Mouse (Mus musculus): ENCODE results near the gene Lemd2.

Gene Lemd2

GRCm38 (mm10) chr17:27187059-27187458 lies 17.2 kb downstream of the Lemd2 start:
- no peak for DNase-seq (ENCODE audit: low spot score)

GRCm38 (mm10) chr17:27186068-27186467 lies 18.2 kb downstream of the Lemd2 start:
- no peak for DNase-seq (ENCODE audit: low spot score)

GRCm38 (mm10) chr17:27183667-27184292 lies 20.5 kb downstream of the Lemd2 start:
- no peak for DNase-seq (ENCODE audit: low spot score)

- no peak for DNase-seq (ENCODE audit: low spot score)
Observed at GRCm38 (mm10) chr17:27182401-27182800, 21.9 kb downstream of the Lemd2 start.

- no peak for DNase-seq (ENCODE audit: low spot score)
Observed at GRCm38 (mm10) chr17:27181666-27182065, 22.6 kb downstream of the Lemd2 start.

GRCm38 (mm10) chr17:27179681-27180280 lies 24.5 kb downstream of the Lemd2 start:
- no peak for DNase-seq (ENCODE audit: low spot score)

- DNase-seq (ENCODE audit: low spot score) = no peak
Observed at GRCm38 (mm10) chr17:27178427-27179177, 25.7 kb downstream of the Lemd2 start.

GRCm38 (mm10) chr17:27178019-27178418 lies 26.2 kb downstream of the Lemd2 start:
- DNase-seq (ENCODE audit: low spot score) = no peak

- no peak for DNase-seq (ENCODE audit: low spot score)
Observed at GRCm38 (mm10) chr17:27176754-27177153, 27.5 kb downstream of the Lemd2 start.

- no peak for DNase-seq (ENCODE audit: low spot score)
Observed at GRCm38 (mm10) chr17:27176287-27176686, 28.0 kb downstream of the Lemd2 start.

GRCm38 (mm10) chr17:27175196-27175874 lies 28.9 kb downstream of the Lemd2 start:
- DNase-seq (ENCODE audit: low spot score) = no peak

GRCm38 (mm10) chr17:27173715-27174114 lies 30.6 kb downstream of the Lemd2 start:
- no peak for DNase-seq (ENCODE audit: low spot score)

- no peak for DNase-seq (ENCODE audit: low spot score)
Observed at GRCm38 (mm10) chr17:27172459-27172858, 31.8 kb downstream of the Lemd2 start.

GRCm38 (mm10) chr17:27171121-27171520 lies 33.1 kb downstream of the Lemd2 start:
- no peak for DNase-seq (ENCODE audit: low spot score)

- no peak for DNase-seq (ENCODE audit: low spot score)
Observed at GRCm38 (mm10) chr17:27169952-27170695, 34.1 kb downstream of the Lemd2 start.

GRCm38 (mm10) chr17:27168569-27168968 lies 35.7 kb downstream of the Lemd2 start:
- DNase-seq (ENCODE audit: low spot score) = no peak

- DNase-seq (ENCODE audit: low spot score) = no peak
Observed at GRCm38 (mm10) chr17:27167545-27167944, 36.7 kb downstream of the Lemd2 start, which contains the start of gene Ip6k3. TSS of gene Ip6k3 (minus strand) at chr17:27167795.

- DNase-seq (ENCODE audit: low spot score) = no peak
Observed at GRCm38 (mm10) chr17:27166901-27167300, 37.4 kb downstream of the Lemd2 start.

GRCm38 (mm10) chr17:27165054-27165773 lies 39.1 kb downstream of the Lemd2 start:
- DNase-seq (ENCODE audit: low spot score) = no peak

GRCm38 (mm10) chr17:27160905-27161304 lies 43.4 kb downstream of the Lemd2 start:
- DNase-seq (ENCODE audit: low spot score) = no peak

GRCm38 (mm10) chr17:27159169-27159568 lies 45.1 kb downstream of the Lemd2 start:
- no peak for DNase-seq (ENCODE audit: low spot score)
